Mouse (Mus musculus): ENCODE data around the gene Pilrb2.

Gene Pilrb2

DNA sequence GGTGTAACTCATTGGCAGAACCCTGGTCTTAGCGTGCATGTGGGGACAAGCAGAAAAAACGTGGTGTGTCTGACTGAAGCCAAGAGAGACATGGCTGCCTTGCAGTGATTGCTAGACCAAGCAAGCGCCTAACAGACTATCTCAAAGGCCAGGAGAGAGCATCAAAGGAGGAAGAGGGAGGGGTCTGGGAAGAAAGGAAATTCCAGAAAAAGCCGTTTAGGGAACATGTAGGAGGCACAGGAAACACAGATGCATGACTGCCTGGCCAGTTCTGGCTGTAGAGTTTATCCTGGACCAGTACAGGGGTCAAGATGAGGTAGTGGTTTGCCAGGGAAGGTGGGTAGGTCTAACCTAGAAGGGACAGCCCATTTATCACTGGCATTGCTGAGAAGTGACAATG lies 38.1 kb downstream of the Pilrb2 start:
- no peak for DNase-seq (ENCODE audit: low read depth, low spot score)

DNA sequence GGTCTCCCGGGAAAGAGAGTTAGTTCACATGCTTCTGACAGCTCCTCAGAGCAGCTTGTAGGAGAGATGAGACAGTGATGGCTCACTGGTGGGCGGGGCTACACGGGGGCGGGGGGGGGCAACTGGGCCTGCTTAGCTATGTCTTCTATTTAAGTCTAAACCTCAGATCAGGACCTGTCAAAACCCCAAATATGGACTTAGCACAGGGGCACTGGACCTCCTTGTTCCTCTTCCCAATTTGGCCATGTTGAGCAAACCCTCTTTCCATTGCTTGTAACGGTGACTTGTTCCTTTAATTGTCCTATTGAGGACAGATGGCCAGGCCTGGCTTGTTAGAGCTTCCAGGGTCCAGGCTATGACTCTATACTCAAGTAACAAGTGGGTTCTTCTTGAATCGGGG lies 40.1 kb downstream of the Pilrb2 start:
- DNase-seq (ENCODE audit: low read depth, low spot score) = no peak

DNA sequence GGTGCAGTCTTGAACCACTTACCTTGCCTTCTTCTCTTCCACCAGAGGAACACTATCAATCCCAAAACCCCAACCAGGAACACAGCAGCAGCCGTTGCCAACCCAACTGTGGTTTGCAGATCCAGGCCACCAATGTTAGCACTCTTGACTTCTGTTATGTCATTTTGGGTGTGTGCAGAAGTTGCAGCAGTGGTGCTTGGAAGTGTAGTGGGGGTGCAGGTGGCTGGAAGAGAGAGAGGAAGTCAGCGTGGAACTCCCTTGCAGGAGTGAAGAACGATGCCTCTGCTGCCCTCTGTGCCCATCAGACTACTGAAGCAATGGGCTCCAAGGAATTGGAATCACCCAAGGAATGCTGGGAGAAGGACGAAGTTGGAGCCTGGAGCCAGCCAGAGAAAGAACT lies 40.5 kb downstream of the Pilrb2 start:
- DNase-seq (ENCODE audit: low read depth, low spot score) = no peak

DNA sequence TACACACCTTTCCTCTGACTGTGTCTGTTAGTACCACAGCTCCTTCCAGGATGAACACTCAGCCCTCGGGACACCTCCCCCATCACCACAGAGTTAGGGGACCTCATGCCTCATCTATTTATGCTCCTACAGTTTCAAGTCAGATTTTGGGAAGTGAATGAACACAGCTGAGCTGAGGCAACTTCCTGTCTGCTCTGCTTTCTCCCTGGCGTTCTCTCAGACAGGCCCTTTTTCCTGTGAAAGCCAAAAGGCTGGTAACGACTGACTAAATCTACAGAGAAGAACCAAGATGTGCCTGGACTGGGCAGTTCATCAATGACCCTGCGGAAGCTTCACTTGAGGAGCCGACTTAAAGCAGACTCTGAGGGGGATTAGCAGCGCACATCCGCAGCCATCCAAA lies 41.4 kb downstream of the Pilrb2 start:
- no peak for DNase-seq (ENCODE audit: low read depth, low spot score)

DNA sequence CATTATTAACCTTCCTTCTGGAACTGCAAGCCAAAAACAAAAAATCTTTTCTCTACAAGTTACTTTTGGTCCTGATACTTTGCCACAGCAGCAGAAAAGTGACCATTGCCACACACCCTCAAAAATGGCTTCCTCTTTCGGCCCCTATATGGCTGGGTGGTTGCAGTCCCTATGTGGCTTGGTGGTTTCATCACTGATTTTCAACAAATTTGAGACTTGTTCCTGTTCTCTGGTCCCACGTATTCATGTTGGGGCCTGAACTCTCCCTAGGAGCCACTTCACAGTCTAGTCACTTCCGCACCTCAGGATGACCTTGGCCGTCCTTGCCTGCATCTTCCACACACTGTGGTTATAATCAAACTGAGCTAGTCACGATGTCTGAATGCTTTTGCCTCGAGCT lies 42.9 kb downstream of the Pilrb2 start:
- peak; percentile 13 for DNase-seq (ENCODE audit: low read depth, low spot score)

DNA sequence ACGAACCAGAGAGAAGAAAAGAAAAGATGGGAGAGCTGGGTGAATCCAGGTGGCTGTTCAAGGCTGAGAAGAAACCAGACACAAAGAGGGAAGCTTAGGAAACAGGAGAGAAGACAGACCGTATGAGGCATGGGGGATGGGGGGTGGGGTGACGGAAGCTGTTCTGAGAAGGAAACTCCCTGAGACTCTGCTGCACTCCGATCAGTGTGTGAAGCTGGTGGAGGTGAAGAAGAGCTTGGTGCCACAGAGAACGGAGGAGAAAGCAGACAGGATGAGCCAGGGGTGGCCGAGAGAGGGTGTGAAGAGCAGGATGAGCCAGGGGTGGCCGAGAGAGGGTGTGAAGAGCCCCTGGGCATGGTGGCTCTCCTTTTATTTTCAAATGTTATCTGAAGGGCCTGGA lies 45.2 kb downstream of the Pilrb2 start:
- no peak for DNase-seq (ENCODE audit: low read depth, low spot score)

DNA sequence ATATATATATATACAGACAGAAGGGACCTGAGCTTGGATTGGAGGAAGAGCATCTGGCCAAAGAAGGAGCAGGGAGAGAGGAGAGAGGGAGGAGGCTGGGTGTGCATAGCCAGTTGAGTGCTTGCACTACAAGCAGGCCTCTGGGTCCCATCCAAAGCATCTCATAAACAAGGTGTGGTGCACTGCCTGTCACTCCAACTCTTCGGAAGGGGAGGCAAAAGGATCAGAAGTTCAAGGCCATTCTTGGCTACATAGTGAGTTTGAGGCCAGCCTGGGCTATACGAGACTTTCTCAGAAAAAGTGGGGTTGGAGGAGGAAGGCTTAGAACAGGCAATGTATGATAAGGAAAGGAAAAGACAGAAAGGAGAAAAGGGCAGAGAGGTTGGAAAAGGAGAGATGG lies 45.6 kb downstream of the Pilrb2 start:
- no peak for DNase-seq (ENCODE audit: low read depth, low spot score)

DNA sequence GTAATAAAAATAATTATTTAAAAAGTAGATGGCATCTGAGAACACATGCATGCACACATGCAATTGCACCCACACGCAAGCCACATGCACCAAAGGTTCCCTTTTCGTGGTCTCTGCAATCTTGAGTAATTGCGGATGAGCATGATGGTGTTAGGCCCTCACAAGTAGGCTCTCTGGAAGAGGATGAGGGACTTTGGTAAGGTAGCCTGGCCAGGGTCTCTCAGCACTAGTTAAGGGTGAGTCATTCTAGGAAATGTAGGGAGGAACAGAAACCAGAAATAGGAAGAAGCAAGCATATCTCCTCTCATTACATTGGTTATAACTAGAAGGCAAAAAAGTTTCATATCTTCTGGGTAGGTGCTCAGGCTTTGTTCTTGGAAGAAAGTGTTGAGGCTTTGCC lies 46.6 kb downstream of the Pilrb2 start:
- DNase-seq (ENCODE audit: low read depth, low spot score) = no peak

DNA sequence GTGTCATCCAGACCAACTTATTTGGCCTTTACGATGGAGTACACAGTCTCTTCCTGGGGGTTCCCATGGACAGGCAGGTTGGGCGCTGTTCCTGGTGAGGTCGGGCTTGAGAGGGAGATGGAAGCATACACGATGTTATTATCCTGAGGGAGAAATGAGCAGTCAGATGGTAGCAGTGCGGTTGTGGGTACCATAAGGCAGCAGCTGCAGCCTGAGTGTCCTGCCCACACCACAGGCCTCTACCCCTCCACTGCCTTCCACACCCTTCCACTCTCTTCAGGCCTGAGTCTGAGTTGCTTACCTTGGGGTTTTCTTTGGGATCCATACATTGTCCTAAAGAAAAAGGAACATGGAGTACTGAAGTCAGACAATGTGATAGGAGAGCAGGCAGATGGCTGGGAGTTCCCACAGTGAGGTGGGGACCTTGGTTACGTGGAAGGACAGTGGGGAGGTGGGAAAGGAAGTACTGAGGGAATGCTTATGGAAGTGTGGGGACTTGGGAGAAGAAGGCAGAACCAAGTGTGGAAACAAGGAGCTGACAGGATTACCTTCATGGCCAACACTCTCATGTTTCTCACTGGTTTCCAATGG lies 48.1 kb downstream of the Pilrb2 start:
- no peak for DNase-seq (ENCODE audit: low read depth, low spot score)

DNA sequence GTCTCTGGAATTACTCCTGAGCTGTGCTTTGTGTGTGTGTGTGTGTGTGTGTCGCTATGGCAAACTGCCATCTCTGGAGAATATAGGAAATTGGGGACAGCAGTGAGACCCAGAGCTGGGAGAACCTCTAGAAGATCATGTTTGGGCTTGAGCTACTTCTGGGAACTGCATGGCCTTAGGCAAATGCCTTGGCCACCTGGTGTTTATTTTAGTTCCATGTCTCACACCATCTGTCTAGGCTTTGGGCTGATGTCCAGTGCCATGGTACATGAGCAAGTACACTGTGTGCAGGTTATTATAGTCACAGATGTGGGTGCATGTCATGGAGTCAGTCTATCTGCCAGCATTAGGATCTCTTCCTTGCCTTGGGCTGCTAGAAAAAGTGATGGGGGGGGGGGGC lies 49.0 kb downstream of the Pilrb2 start:
- no peak for DNase-seq (ENCODE audit: low read depth, low spot score)

DNA sequence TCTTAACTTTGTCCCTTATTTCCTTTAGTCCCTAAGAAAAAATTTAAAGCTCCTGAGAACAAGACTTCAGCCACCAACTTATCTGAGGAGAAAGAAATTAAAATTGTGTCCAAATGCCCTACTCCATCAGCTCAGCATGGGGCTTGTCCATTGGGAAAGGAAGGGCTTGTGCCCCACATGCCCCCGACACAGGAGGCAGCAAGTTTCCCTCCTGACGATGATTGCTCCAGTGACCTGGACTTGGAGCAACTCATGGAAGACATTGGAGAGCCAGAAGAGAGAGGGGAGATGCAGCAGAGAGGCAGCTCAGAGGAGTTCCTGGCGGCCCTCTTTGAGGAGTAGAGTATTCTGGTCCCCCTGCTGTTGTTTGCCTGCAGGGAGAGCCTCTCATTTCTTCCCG lies 49.5 kb downstream of the Pilrb2 start:
- DNase-seq (ENCODE audit: low read depth, low spot score) = no peak

DNA sequence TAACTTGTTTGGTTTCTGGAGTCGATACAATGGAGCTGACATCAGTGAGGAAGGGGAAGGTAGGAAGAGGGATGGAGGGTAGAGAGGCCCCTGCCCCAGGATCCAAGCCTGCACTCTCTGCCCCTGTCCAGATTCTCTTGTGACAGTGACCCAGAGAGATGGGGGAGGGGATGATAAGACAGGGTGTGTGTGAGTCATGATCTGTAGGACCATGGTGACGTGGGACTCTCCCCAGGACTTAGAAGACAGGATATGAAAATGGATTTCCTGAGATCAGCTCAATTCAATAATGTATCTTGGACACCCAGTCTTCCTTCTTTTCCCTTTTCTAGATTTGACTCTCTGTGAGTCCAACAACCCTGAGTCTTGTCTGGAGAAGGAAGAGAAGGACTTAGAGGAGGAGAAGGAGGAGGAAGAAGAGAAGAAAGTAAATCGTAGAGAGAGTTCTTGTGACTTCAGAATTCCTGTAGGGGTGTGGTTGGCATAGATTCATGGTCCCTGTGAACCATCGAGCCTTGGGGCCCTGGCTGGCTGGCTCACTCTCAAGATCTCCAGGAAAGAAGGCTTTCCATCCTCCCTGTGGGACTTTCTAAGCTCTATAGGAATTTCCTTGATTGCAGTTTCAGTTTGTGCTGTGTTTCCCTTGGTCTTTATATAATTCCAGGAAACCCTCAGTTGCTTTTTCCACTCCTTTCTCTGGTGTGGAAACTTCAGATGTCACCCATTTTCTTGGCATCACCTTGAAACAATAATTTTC lies 54.0 kb downstream of the Pilrb2 start:
- DNase-seq (ENCODE audit: low read depth, low spot score) = no peak

All from R1 (cell line).